In genomic region chr4:116448673-116449072, GRCm38 (mm10) we compare ENCODE assay signal across 8 mouse cellular contexts. TPM values are rescaled to one million over a fixed set of nuclear protein-coding genes. Genes with fewer than 3 reads are reported as not detected.
DNase-seq lines count a peak whose midpoint lies in the region; ATAC-seq lines count a peak whose summit lies in the region.

No protein-coding gene starts in this region.

- DNase-seq in forebrain, embryonic 14.5 days (ENCODE audit: low spot score): peak; percentile 72
- DNase-seq in ES-CJ7 (ENCODE audit: low read depth, low spot score): peak; percentile 84
- peak; percentile 44 for DNase-seq in cerebellum, adult 11-12 months
- peak; percentile 45 for DNase-seq in heart, adult 8-10 months (ENCODE audit: low spot score)
- peak; percentile 25 to 31 for DNase-seq in left cerebral cortex, postnatal 25 days (ENCODE audit: low spot score in 2 of 2)
- peak; percentile 30 for DNase-seq in neural tube, embryonic 11.5 days (ENCODE audit: low spot score)
- peak; percentile 83 for DNase-seq in thymus, postnatal 0 days (ENCODE audit: low spot score)

- intact Hi-C loops in left cerebral cortex, postnatal 25 days (cut with DNase I): loop anchor here (5.0 kb wide), 1 partner anchor 106 kb away; no protein-coding TSS in a partner anchor

- H3K36me3 ChIP-seq in forebrain, embryonic 14.5 days (ENCODE audit: control insufficient read depth, insufficient read depth, low read length): no peaks in the 10 kb centered on the region
- H3K36me3 ChIP-seq in forebrain, embryonic 16.5 days (ENCODE audit: control insufficient read depth, insufficient read depth): no peaks in the 10 kb centered on the region
- H3K36me3 ChIP-seq in neural tube, embryonic 11.5 days (ENCODE audit: control insufficient read depth, insufficient read depth, low read length): no peaks in the 10 kb centered on the region

- no peak overlapping the region for H3K27ac ChIP-seq in forebrain, embryonic 14.5 days (ENCODE audit: low read depth, low read length)
- no peak overlapping the region for H3K27ac ChIP-seq in forebrain, embryonic 16.5 days (ENCODE audit: low read length)
- no peak overlapping the region for H3K27ac ChIP-seq in neural tube, embryonic 11.5 days (ENCODE audit: low read depth, low read length)

- 52% methylated on average over 8 of the region's 8 CpGs for WGBS in forebrain, embryonic 14.5 days
- WGBS in forebrain, embryonic 16.5 days: 52% methylated on average over 8 of the region's 8 CpGs
- WGBS in neural tube, embryonic 11.5 days: 61% methylated on average over 8 of the region's 8 CpGs

- H3K27me3 ChIP-seq in forebrain, embryonic 14.5 days (replicated peaks; ENCODE audit: control insufficient read depth, insufficient read depth, low read length): no peaks in the 10 kb centered on the region
- H3K27me3 ChIP-seq in forebrain, embryonic 16.5 days (replicated peaks; ENCODE audit: control insufficient read depth, insufficient read depth, low read length): no peaks in the 10 kb centered on the region
- no peaks in the 10 kb centered on the region for H3K27me3 ChIP-seq in neural tube, embryonic 11.5 days (ENCODE audit: control insufficient read depth, insufficient read depth, low read length)

- H3K9me3 ChIP-seq in forebrain, embryonic 14.5 days (replicated peaks; ENCODE audit: control insufficient read depth, low read length): no peaks in the 10 kb centered on the region
- no peaks in the 10 kb centered on the region for H3K9me3 ChIP-seq in forebrain, embryonic 16.5 days (ENCODE audit: control insufficient read depth, low read length)
- no peaks in the 10 kb centered on the region for H3K9me3 ChIP-seq in neural tube, embryonic 11.5 days (ENCODE audit: control insufficient read depth, low read length)

- no peak overlapping the region for H3K4me3 ChIP-seq in forebrain, embryonic 14.5 days (ENCODE audit: low read depth, low read length)
- no peak overlapping the region for H3K4me3 ChIP-seq in forebrain, embryonic 16.5 days (replicated peaks; ENCODE audit: low read length)
- H3K4me3 ChIP-seq in neural tube, embryonic 11.5 days (ENCODE audit: low read depth, low read length): no peak overlapping the region

- H3K4me2 ChIP-seq in forebrain, embryonic 14.5 days (ENCODE audit: low read length): no peak overlapping the region
- no peak overlapping the region for H3K4me2 ChIP-seq in forebrain, embryonic 16.5 days (ENCODE audit: low read length)
- no peak overlapping the region for H3K4me2 ChIP-seq in neural tube, embryonic 11.5 days (ENCODE audit: low read depth)

- ATAC-seq in forebrain, embryonic 14.5 days: no peak
- ATAC-seq in forebrain, embryonic 16.5 days: no peak
- ATAC-seq in neural tube, embryonic 11.5 days (ENCODE audit: insufficient read depth, low FRiP score, low TSS enrichment): no peak

- no peaks in the 10 kb centered on the region for H3K4me1 ChIP-seq in forebrain, embryonic 14.5 days (ENCODE audit: control insufficient read depth, insufficient read depth, low read length)
- no peaks in the 10 kb centered on the region for H3K4me1 ChIP-seq in forebrain, embryonic 16.5 days (replicated peaks; ENCODE audit: control insufficient read depth, insufficient read depth, low read length)
- H3K4me1 ChIP-seq in neural tube, embryonic 11.5 days (ENCODE audit: control insufficient read depth, insufficient read depth, low read length): no peaks in the 10 kb centered on the region

- H3K9ac ChIP-seq in forebrain, embryonic 14.5 days (ENCODE audit: low read length): no peak overlapping the region
- H3K9ac ChIP-seq in forebrain, embryonic 16.5 days (replicated peaks; ENCODE audit: low read depth, low read length): no peak overlapping the region
- H3K9ac ChIP-seq in neural tube, embryonic 11.5 days (ENCODE audit: low read length): no peak overlapping the region

RNA-seq across cellular contexts. Expression of gene Mast2, which starts 15.3 kb away (rescaled TPM):
- polyA plus RNA-seq in forebrain, embryonic 14.5 days (2014; fragmentation: Nextera tagmentation; extraction: Ambion mirVana): 49.0 and 70.2 TPM in 2 replicates
- polyA plus RNA-seq in forebrain, embryonic 16.5 days (2015; fragmentation: Nextera tagmentation; extraction: Ambion mirVana): 54.3 and 57.3 TPM in 2 replicates
- 100 to 1,000 TPM; 121 to 144 (median 138) TPM for total RNA-seq in heart, adult 8-10 months (2022)
- total RNA-seq in left cerebral cortex, postnatal 25 days (2021): 100 to 1,000 TPM; 102 to 104 TPM
- 31.9 and 36.5 TPM in 2 replicates for polyA plus RNA-seq in neural tube, embryonic 11.5 days (2014; fragmentation: Nextera tagmentation; extraction: Ambion mirVana)
- 5.3 and 7.0 TPM in 2 replicates for polyA plus RNA-seq in thymus, postnatal 0 days (2015; fragmentation: Nextera tagmentation; extraction: Ambion mirVana)

RNA-seq across cellular contexts. Expression of gene Ipp, which starts 58.7 kb away (rescaled TPM):
- 5.4 and 5.8 TPM in 2 replicates for polyA plus RNA-seq in forebrain, embryonic 14.5 days (2014; fragmentation: Nextera tagmentation; extraction: Ambion mirVana)
- 18.4 and 20.7 TPM in 2 replicates for polyA plus RNA-seq in forebrain, embryonic 16.5 days (2015; fragmentation: Nextera tagmentation; extraction: Ambion mirVana)
- 10 to 100 TPM; 14.0 to 19.0 (median 16.8) TPM for total RNA-seq in heart, adult 8-10 months (2022)
- total RNA-seq in left cerebral cortex, postnatal 25 days (2021): 10 to 100 TPM; 18.9 to 20.1 TPM
- polyA plus RNA-seq in neural tube, embryonic 11.5 days (2014; fragmentation: Nextera tagmentation; extraction: Ambion mirVana): 4.7 and 4.9 TPM in 2 replicates
- 22.5 and 23.4 TPM in 2 replicates for polyA plus RNA-seq in thymus, postnatal 0 days (2015; fragmentation: Nextera tagmentation; extraction: Ambion mirVana)

Comparison
In these comparisons a context has a peak if more than half of its experiments do, and no peak if none do; other contexts are left out.
1. DNase-seq: peak in every context shown above with its lines; median percentile 84 in ES-CJ7; 83 in thymus, postnatal 0 days; 72 in forebrain, embryonic 14.5 days; 45 in heart, adult 8-10 months; 44 in cerebellum, adult 11-12 months; 30 in neural tube, embryonic 11.5 days; 28 in left cerebral cortex, postnatal 25 days.